Mouse (Mus musculus) heart, adult 9 months (tissue): ENCODE data around the gene Mthfd1l.
"Not testable (repeated sequence)": the region's sequence is repeated elsewhere in the genome, so short reads cannot be mapped to it uniquely, and the experiment has no call there.

ENCODE experiments used
- DNase-seq, 2 experiments: peaks; one replicate each; pipeline ENCODE4 v3.0.0; 2022; ENCODE audit warnings: low spot score in 2 of 2

The Mthfd1l gene

DNA sequence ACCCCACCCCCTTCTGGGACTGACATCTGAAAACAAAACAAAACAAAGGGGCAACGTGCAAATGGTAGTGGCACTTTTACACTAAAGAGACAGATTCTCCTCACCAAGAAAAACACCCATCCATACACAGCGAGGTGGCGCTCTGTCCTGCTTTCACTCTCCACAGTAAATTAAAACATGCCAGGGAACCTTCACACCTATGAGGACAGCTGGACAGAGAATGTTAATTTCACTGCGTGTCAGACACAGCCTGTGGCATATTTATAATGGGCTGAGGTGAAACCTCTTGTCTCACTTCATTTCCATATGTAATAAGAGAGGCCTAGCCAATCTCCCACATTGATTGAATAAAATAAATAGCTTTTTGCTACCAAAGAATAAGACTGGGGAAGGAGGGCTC is 146.4 kb downstream of the Mthfd1l start:
- DNase-seq, result no peak

GRCm38 (mm10) chr10:4120708-4121107 is 147.8 kb downstream of the Mthfd1l start:
- DNase-seq, result peak; percentile 88 to 93

GRCm38 (mm10) chr10:4121197-4121596 is 148.3 kb downstream of the Mthfd1l start:
- no peak for DNase-seq

DNA sequence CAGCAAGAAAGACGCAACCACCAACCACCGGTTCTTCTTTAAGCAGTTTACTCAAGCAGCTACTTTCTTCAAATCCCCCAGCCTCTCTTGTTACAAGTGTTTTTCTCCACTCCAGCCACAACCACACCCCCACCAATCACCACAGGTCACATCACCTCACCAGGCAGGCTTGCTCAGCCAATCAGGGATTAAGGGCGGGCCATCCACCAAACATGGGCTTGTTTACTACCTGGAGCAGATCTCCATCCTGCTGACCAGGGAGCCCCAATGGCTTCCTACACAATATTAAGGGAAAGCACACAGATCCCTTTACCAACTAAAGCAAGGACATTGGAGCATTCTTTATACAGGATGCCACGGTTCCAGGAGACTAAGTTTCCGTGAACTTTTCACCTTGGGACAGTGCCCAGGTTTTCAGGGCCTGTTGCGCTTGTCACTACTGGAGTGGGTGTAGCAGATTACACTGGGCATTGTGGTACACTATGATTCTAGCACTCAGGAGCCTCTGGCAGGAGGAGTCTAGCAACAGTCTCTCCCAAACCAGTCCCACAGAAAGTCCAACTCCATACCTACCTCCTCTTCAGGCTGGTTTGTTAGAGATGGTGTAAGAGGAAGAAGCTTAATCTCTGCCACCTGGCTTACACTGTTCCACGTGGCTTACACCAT is 150.5 kb downstream of the Mthfd1l start:
- not testable (repeated sequence) for DNase-seq

- no peak for DNase-seq
Observed at GRCm38 (mm10) chr10:4124148-4124547, 151.2 kb downstream of the Mthfd1l start.

DNA sequence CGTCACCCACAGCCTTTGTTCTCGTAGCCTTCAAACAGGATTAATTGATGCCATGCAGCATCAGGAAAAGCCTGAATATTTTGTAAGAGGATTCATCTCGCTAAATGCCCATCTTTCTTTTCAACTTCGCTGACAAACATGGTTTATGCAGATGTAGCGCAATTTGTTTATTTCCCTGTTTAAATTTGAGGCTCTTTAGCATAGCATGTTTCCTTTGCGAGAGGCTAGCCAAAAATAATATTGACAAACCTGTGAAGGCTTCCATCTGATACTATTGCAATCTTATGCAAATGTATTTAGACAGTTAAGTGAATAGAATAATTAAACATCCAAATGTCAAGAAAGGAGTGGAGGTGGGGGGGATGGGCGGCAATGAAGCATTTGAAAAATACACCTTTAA is 152.3 kb downstream of the Mthfd1l start:
- DNase-seq, result no peak

GRCm38 (mm10) chr10:4126335-4127012 is 153.6 kb downstream of the Mthfd1l start:
- no peak for DNase-seq

DNA sequence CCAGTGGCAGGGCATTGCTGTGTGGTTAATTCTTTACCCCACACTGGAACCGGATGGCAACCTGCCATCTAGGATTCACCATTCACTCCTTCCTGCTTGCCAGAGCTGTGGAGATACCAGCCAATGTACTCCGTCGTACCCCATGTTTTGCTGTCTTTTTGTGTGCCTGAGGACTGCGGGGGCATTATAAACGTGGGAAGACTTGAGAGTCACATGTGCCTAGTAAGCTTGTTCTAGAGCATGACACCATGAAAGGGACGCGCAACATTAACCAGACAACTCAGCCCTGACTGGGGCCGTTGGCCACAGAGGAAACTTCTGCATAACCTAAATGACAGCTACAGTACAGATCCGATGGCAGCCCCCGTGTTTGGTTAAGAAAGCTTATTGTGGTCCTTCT is 155.5 kb downstream of the Mthfd1l start:
- DNase-seq, result no peak

DNA sequence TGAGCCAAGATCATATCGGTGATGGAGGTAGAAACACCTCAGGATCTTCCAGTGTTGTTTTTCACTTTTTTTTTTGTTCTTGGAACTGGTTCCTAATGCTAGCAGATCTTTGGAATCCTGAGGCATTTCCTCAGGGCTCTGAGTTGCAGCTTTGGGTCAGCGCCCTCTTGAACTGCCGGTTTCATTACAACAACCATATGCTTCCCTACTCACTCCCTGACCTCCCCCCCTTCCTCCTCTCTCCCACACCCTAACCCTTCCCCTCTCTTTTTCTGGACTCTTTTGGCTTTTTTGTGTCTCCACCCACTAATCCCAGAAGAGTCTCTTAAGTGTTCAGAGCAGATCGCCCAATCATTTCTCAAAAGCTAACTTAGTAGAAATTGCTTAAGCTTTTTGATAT is 156.0 kb downstream of the Mthfd1l start:
- DNase-seq, result peak; percentile 69 to 75

- peak in 1 of 2 experiments; percentile 28 for DNase-seq
Observed at GRCm38 (mm10) chr10:4129461-4129860, 156.5 kb downstream of the Mthfd1l start.

DNA sequence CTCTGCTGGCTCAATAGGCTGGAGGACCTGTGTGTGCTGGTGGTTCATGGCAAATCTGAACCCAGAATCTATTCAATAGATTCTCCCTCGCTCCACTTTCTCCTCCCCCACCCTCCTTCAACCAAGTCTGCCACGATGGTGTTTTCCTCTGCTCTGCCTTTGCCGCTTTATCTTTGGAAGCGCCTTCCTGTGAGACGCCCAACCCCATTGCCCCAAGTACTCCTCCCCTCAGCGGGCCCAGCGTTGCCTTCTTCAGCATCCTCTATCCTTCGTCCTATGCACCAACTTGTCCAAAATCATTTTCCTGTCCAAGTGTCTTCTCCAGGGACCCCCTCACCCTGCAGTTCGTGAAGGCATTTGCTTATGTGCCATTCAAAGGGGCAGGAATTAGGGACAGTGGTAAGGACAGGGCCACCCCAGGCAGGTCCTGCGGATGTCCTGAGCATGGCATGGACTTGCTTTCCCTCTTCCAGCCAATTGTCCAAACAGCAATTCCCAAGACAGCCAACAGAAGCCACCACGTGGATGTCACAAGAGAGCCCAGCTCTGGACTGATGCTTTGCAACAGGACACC is 157.2 kb downstream of the Mthfd1l start:
- DNase-seq, result no peak

GRCm38 (mm10) chr10:4132735-4133134 is 159.8 kb downstream of the Mthfd1l start:
- DNase-seq, result no peak

DNA sequence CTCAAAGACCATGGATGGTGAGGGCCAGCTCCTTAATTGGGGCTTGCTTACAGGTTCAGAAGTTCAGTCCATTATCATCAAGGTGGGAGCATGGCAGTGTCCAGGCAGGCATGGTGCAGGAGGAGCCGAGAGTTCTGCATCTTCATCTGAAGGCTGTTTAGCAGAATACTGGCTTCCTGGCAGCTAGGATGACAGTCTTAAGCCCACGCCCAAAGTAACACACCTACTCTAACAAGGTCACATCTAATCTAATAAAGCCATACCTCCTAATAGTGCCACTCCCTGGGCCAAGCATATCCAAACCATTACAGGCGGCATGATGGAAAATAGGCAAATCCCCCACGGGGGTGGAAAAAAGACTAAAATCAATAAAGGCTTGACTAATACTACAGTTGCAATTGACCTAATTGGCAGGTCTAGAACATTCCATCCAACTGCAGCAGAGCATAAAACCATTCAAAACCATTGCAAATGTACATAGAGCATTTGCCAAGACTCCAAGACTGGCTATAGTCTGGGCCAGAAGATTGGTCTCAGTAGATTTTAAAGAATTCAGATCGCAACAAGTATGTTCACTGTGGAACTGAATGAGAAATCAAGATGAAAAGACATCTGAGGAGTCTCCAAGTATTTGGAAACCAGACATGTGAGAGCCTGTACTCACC is 162.3 kb downstream of the Mthfd1l start:
- DNase-seq, result no peak

GRCm38 (mm10) chr10:4139531-4139930 is 166.6 kb downstream of the Mthfd1l start:
- DNase-seq, result no peak

DNA sequence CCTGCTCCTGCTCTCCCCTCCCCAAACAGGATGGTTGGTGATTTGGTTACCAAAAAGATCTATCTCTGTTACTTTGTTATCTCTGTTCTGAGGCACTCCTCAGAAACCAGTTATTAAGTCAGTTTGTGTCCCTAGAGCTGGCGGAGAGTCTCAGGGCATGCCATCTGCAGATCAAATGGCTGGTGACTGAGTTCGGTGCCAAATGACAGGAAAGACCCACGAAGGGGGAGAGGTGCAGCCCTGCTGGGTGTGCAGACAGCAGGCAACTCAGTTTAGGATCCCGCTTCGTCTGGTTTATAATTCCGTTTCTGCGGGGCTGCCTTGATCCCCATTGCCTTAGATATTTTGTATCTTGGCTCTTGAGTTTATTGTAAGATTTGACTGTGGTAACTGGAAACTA is 168.8 kb downstream of the Mthfd1l start:
- DNase-seq, result no peak

- no peak for DNase-seq
Observed at GRCm38 (mm10) chr10:4142816-4143215, 169.9 kb downstream of the Mthfd1l start.

- DNase-seq, result no peak
Observed at GRCm38 (mm10) chr10:4143381-4143780, 170.5 kb downstream of the Mthfd1l start.

- no peak for DNase-seq
Observed at GRCm38 (mm10) chr10:4145080-4145807, 172.3 kb downstream of the Mthfd1l start.

DNA sequence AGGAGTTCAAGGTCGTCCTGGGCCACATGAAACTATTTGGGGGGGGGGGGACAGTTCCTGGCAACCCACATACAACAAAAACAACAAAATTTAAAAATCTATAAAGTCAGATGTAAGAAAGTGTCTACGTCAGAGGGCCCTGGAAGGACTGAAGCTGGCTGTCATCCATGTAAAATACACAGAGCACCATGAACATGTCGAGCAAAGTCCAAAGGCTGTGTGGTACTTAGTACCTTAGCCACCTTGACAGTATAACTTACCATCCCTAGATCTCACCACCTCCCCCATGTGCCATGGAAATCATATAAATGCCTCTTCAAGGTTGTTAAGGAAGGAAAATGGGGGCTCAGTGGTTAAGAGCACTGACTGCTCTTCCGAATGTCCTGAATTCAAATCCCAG is 174.0 kb downstream of the Mthfd1l start:
- DNase-seq, result no peak

DNA sequence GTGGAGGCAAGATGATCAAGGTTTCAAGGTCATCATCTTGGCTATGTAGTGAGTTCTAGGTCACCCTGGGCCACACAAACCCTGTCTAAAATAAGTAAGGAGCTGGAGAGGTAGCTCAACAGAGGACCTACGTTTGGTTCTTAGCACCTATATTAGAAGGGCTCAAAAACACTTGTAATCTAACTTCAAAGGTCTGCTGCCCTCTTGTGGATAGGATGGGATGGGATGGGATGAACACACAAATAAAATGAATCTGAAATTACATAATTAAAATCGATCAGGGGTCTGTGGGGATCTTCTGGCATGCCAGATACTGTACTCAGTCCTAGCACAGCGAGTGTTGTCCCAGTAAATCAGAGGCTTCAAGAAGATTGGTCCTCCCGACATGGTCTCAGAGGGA is 178.2 kb downstream of the Mthfd1l start:
- DNase-seq, result no peak

- DNase-seq, result peak; percentile 28 to 44
Observed at GRCm38 (mm10) chr10:4151862-4152776, 179.2 kb downstream of the Mthfd1l start.
